Mouse (Mus musculus): ENCODE results near the gene Them7.

Gene Them7

GRCm38 (mm10) chr2:105311414-105311813 is 87.3 kb downstream of the Them7 start:
- DNase-seq (ENCODE audit: low spot score in 2 of 2) = no peak

- no peak for DNase-seq (ENCODE audit: low spot score in 2 of 2)
Measured at GRCm38 (mm10) chr2:105311991-105312390, 87.9 kb downstream of the Them7 start.

- DNase-seq (ENCODE audit: low spot score in 2 of 2) = no peak
Measured at GRCm38 (mm10) chr2:105313077-105313476, 89.0 kb downstream of the Them7 start.

- DNase-seq (ENCODE audit: low spot score in 2 of 2) = no peak
Measured at GRCm38 (mm10) chr2:105317556-105318184, 93.5 kb downstream of the Them7 start.

- no peak for DNase-seq (ENCODE audit: low spot score in 2 of 2)
Measured at GRCm38 (mm10) chr2:105326067-105326466, 101.9 kb downstream of the Them7 start.

- peak in 1 of 2 experiments; percentile 8 for DNase-seq (ENCODE audit: low spot score in 2 of 2)
Measured at GRCm38 (mm10) chr2:105330024-105330423, 105.9 kb downstream of the Them7 start.

GRCm38 (mm10) chr2:105333107-105333506 is 109.0 kb downstream of the Them7 start:
- no peak for DNase-seq (ENCODE audit: low spot score in 2 of 2)

GRCm38 (mm10) chr2:105333976-105334713 is 110.0 kb downstream of the Them7 start:
- DNase-seq (ENCODE audit: low spot score in 2 of 2) = peak; percentile 18 to 56

GRCm38 (mm10) chr2:105335661-105336060 is 111.5 kb downstream of the Them7 start:
- DNase-seq (ENCODE audit: low spot score in 2 of 2) = no peak

GRCm38 (mm10) chr2:105336314-105337027 is 112.4 kb downstream of the Them7 start:
- DNase-seq (ENCODE audit: low spot score in 2 of 2) = no peak

GRCm38 (mm10) chr2:105337171-105337875 is 113.2 kb downstream of the Them7 start:
- DNase-seq (ENCODE audit: low spot score in 2 of 2) = no peak

- no peak for DNase-seq (ENCODE audit: low spot score in 2 of 2)
Measured at GRCm38 (mm10) chr2:105339993-105340392, 115.9 kb downstream of the Them7 start.

- DNase-seq (ENCODE audit: low spot score in 2 of 2) = no peak
Measured at GRCm38 (mm10) chr2:105348886-105349285, 124.8 kb downstream of the Them7 start.

- DNase-seq (ENCODE audit: low spot score in 2 of 2) = no peak
Measured at GRCm38 (mm10) chr2:105356791-105357190, 132.7 kb downstream of the Them7 start.

GRCm38 (mm10) chr2:105358040-105358439 is 133.9 kb downstream of the Them7 start:
- DNase-seq (ENCODE audit: low spot score in 2 of 2) = no peak

- no peak for DNase-seq (ENCODE audit: low spot score in 2 of 2)
Measured at GRCm38 (mm10) chr2:105367623-105368022, 143.5 kb downstream of the Them7 start.

- no peak for DNase-seq (ENCODE audit: low spot score in 2 of 2)
Measured at GRCm38 (mm10) chr2:105370240-105370639, 146.1 kb downstream of the Them7 start.

- peak in 1 of 2 experiments; percentile 21 for DNase-seq (ENCODE audit: low spot score in 2 of 2)
Measured at GRCm38 (mm10) chr2:105370698-105371097, 146.6 kb downstream of the Them7 start.

GRCm38 (mm10) chr2:105372156-105372555 is 148.0 kb downstream of the Them7 start:
- no peak for DNase-seq (ENCODE audit: low spot score in 2 of 2)

- no peak for DNase-seq (ENCODE audit: low spot score in 2 of 2)
Measured at GRCm38 (mm10) chr2:105372727-105373126, 148.6 kb downstream of the Them7 start.

- no peak for DNase-seq (ENCODE audit: low spot score in 2 of 2)
Measured at GRCm38 (mm10) chr2:105373658-105374057, 149.5 kb downstream of the Them7 start.

- DNase-seq (ENCODE audit: low spot score in 2 of 2) = no peak
Measured at GRCm38 (mm10) chr2:105375261-105375660, 151.1 kb downstream of the Them7 start.

Measured in left cerebral cortex, adult 9 months (tissue).